Mouse (Mus musculus) thymus, adult 2 months (tissue): ENCODE data around the gene Icos. TPM values are rescaled to one million over a fixed set of nuclear protein-coding genes. Genes with fewer than 3 reads are reported as not detected.

ENCODE experiments used
- DNase-seq: peaks from one replicate; pipeline ENCODE4 v3.0.0; 2021
- H3K27ac ChIP-seq: fragments of 200-500 bp; 2 replicates; pipeline ENCODE4 v1.5.1; 2012; ENCODE audit warnings: low read length, control low read depth; ENCODE audit not compliant: control insufficient read depth, insufficient read depth
- H3K27me3 ChIP-seq: fragments of 200-500 bp; 2 replicates; pipeline ENCODE4 v1.6.1; 2012; ENCODE audit warnings: mild to moderate bottlenecking, low read length, moderate library complexity, mixed read lengths; ENCODE audit not compliant: control insufficient read depth, insufficient read depth
- H3K36me3 ChIP-seq: fragments of 200-500 bp; 2 replicates; pipeline ENCODE4 v1.6.1; 2012; ENCODE audit warnings: mild to moderate bottlenecking, low read length, moderate library complexity; ENCODE audit not compliant: control insufficient read depth, insufficient read depth
- H3K4me1 ChIP-seq: fragments of 200-500 bp; replicated peaks from 2 replicates; pipeline ENCODE4 v1.6.1; 2012; ENCODE audit warnings: low read length; ENCODE audit not compliant: control insufficient read depth, insufficient read depth
- H3K4me3 ChIP-seq: fragments of 200-500 bp; 2 replicates; pipeline ENCODE4 v1.5.1; 2012; ENCODE audit warnings: mild to moderate bottlenecking, low read length, control low read depth, moderate library complexity; ENCODE audit not compliant: control insufficient read depth, insufficient read depth
- CTCF ChIP-seq: fragments of 200-500 bp; IDR thresholded peaks from 2 replicates; pipeline ENCODE4 v1.5.1; 2012; ENCODE audit warnings: mild to moderate bottlenecking, control low read depth, low read length, moderate library complexity, borderline replicate concordance; ENCODE audit not compliant: control insufficient read depth, poor library complexity, insufficient read depth; ENCODE audit errors: extremely low read depth
- POLR2A ChIP-seq: fragments of 200-500 bp; IDR thresholded peaks from 2 replicates; pipeline ENCODE4 v1.6.1; 2012; ENCODE audit warnings: mild to moderate bottlenecking, low read length, control low read depth, moderate library complexity; ENCODE audit not compliant: control insufficient read depth, poor library complexity, insufficient read depth; ENCODE audit errors: extremely low read depth
- WGBS: fragments of 180-500 bp; shearing (Covaris S2); methylation state at CpG from one replicate; pipeline ENCODE4 v1.1.7; 2018; 5-methylcytosine and 5-hydroxymethylcytosine counted together
- polyA plus RNA-seq: library from polyadenylated mRNA; depleted of rRNA; stranded (reverse); fragments of >200 nt; gene quantifications from 2 replicates; pipeline ENCODE4 v1.2.3, GENCODE M21; 2012; rRNA removed

Gene Icos
- 8.1 and 8.9 TPM in 2 replicates for polyA plus RNA-seq

DNA sequence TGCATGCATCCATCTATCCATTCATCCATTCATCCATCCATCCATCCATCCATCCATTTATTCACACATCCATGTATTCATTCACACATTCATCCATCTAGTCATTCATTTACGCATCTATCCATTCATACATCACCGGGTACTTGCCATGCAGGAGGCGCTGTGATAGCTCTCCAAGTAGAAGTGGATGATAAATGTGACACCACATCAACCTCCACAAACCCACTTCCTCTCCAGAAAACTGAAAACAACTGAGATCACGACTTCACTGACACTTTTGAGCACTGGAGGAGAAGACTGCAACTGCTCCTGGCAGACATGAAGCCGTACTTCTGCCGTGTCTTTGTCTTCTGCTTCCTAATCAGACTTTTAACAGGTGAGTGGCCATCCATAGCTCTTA, at the start of gene Icos:
TSS of gene Icos (plus strand) at position 287 of the 400 bp plus-strand sequence.
- H3K4me1 ChIP-seq: peaks cover 13% of the 10 kb centered on the region
- H3K4me3 ChIP-seq: peak within 1 kb of the TSS; percentile 32; the same call in 1 of the 2 replicates
- H3K36me3 ChIP-seq: no peaks in the 10 kb centered on the region
- peak within 1 kb of the TSS; percentile 78; the same call in 1 of the 2 replicates for H3K27ac ChIP-seq
- DNase-seq: peak; percentile 76
- no peaks in the 10 kb centered on the region for H3K27me3 ChIP-seq
- no peak for TF ChIP-seq CTCF
- TF ChIP-seq POLR2A: no peak
- WGBS: 9% methylated on average over 6 of the region's 6 CpGs

DNA sequence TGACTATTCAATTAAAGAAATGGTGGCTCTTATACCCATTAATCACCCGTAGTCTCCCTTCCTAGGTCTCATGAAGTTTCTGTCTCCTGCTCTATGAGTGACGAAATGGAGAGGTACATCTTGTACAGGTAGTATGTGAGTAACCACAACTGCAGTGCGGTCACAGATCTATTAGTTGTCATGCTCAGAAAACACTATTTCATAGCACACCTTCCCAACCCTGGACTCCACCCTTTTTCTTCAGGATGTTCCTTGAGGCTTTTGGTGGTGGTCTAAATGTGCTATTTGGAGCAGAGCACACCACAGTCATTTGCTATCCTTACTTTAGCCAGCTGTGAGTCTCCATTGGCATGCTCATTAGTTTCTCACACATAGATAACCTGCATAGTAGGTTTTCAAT, 48.7 kb upstream of the Icos start:
- TF ChIP-seq CTCF (no peak), POLR2A (no peak)
- DNase-seq: no peak
- H3K4me3 ChIP-seq: no peak overlapping the region
- H3K27me3 ChIP-seq: no peaks in the 10 kb centered on the region
- no peaks in the 10 kb centered on the region for H3K36me3 ChIP-seq
- WGBS: 100% methylated on average over 3 of the region's 3 CpGs
- H3K4me1 ChIP-seq: no peaks in the 10 kb centered on the region
- H3K27ac ChIP-seq: no peak overlapping the region

DNA sequence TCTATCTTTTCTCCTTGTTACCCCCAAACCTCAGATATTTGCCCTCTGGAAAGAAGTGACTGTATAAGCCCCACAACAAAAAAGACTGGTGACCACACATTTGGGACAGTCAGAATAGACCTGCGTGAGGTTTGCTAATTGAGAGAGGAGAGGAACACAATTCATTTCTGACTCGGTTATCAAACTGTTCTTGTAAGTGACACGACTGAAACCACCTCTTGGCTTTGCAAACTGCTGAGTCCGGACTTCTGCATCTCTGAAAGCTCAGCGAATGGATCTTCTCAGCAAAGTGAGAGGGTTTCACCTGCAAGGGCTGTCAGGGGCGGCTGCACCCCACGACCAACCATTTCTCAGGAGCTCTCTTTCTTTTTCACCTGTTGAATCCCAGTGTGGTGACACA, 47.3 kb upstream of the Icos start:
- WGBS: 91% methylated on average over 7 of the region's 7 CpGs
- TF ChIP-seq CTCF: no peak
- TF ChIP-seq POLR2A: no peak
- no peak for DNase-seq

DNA sequence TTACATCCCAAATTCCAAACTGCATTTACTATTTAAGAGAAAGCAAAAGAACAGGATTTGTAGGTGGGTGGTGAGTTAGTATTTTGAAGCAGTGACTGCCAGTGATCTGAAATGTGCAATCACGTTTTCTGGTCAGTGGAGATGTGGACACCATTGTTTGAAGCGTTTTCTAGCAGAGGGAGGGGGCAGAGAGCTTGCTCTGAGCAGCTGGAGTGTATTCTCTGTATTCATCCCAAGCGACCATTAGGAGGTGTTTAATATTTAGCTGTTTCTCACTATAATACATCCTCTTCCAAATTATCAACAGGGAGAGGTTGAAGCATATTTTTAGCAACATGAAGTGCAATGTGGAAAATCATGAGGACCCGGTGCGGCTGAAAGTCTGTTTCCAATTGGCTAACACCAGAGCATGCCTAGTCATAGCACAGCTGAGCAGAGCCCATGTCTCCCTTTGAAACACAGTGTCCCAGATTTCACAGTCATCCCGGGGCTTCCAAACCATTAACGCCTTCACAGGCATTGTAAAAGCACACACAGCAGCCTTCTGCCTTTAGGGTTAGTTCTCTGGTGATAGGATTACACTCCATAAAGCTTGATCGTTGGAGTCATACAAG, 41.7 kb upstream of the Icos start:
- Histone ChIP-seq H3K4me3 (no peak overlapping the region), H3K4me1 (peaks cover 9% of the 10 kb centered on the region), H3K27me3 (no peaks in the 10 kb centered on the region), H3K27ac (no peak overlapping the region), H3K36me3 (no peaks in the 10 kb centered on the region)
- TF ChIP-seq POLR2A: no peak
- TF ChIP-seq CTCF: no peak
- DNase-seq: no peak
- WGBS: 86% methylated on average over 8 of the region's 8 CpGs

More for the DNA sequence above, 47.3 kb upstream of the Icos start:
- no peak overlapping the region for H3K4me3 ChIP-seq
- no peaks in the 10 kb centered on the region for H3K4me1 ChIP-seq
- H3K27ac ChIP-seq: no peak overlapping the region
- no peaks in the 10 kb centered on the region for H3K27me3 ChIP-seq
- no peaks in the 10 kb centered on the region for H3K36me3 ChIP-seq

DNA sequence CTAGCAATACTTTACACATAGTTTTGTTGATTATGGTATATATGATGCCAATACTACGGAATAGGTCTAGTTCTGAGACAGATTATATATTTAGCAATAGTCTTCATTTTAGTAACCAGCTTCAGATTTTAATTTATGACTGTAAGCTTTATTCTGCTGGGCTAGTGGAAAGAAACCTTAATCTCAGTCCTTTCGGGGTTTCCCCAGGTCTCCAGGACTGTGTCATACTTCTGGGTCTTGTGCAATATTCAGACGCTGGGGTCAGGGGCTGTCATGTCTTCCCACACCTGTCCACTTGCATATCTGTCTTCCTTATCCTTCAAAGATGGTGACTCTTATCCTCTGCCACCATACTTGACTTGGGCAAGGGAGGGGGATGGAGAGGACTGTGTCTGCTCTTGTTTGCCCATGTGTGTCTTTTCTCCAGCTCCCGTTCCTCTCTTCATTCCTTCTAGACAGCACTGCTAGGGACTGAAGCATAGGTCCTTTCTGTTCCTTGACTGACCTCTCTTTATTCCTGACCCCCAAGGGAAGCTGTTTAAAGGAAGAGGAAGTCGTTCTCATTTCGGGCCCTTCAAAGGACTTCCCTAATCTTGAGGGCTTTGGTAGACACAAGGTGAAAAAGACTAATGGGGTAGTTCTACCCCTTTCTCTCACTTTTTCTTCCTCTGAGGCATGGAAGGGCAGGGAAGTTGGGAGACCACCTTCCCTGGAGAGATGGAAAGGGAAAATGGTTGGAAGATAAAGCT, 40.6 kb upstream of the Icos start:
- peaks cover 12% of the 10 kb centered on the region for H3K4me1 ChIP-seq
- TF ChIP-seq CTCF (no peak), POLR2A (no peak)
- no peak overlapping the region for H3K4me3 ChIP-seq
- no peak overlapping the region for H3K27ac ChIP-seq
- H3K27me3 ChIP-seq: no peaks in the 10 kb centered on the region
- 55% methylated on average over 6 of the region's 6 CpGs for WGBS
- no peak for DNase-seq
- no peaks in the 10 kb centered on the region for H3K36me3 ChIP-seq

DNA sequence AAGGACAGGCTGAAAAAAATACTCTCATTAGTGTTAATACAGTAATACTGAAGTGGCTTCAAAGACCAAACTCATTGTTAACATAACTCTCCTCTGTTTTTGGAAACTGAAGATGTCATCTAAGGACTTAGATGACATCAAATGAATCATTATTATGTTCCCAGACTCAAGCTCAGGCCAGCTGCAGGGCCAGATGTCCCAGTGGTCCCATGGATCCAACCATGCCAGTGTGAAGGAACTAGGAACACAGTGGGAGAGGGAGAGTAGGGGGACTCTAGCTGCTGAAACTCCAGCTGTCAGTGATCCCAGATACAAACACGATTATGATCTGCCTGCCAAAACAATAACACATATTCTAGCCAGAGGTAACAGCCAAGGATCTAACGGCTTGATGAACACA, 39.5 kb upstream of the Icos start:
- WGBS: 95% methylated on average over 2 of the region's 2 CpGs
- TF ChIP-seq CTCF (no peak), POLR2A (no peak)
- no peak for DNase-seq
- no peak overlapping the region for H3K27ac ChIP-seq
- no peaks in the 10 kb centered on the region for H3K36me3 ChIP-seq
- no peak overlapping the region for H3K4me3 ChIP-seq
- H3K4me1 ChIP-seq: peaks cover 12% of the 10 kb centered on the region
- H3K27me3 ChIP-seq: no peaks in the 10 kb centered on the region

DNA sequence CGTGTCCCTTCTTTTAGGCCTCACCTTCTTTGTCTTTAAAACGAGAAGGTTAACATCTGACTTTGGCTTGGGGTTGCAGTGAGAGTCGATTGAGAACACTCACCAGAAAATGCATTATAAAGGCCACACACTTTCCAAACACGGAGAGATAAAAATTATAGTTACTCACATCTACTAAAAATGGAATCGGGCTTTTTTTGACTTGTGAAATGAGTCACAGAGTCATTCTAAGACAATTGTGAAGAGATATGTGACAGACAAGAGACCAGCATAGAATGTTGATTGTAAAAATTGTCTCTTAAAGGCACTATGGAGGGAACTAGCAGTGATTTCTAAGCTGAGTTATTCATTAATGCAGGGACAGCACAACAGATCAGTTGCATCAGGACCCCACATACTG, 38.8 kb upstream of the Icos start:
- Histone ChIP-seq H3K36me3 (no peaks in the 10 kb centered on the region), H3K27ac (no peak overlapping the region), H3K4me3 (no peak overlapping the region), H3K4me1 (peaks cover 12% of the 10 kb centered on the region), H3K27me3 (no peaks in the 10 kb centered on the region)
- TF ChIP-seq CTCF (no peak), POLR2A (no peak)
- 96% methylated on average over 5 of the region's 5 CpGs for WGBS
- DNase-seq: no peak
